Mouse (Mus musculus): ENCODE measurements around the gene Ccl24.
A peak's percentile ranks its signal among the peaks of the same experiment; 100 is the strongest.

Gene Ccl24

GRCm38 (mm10) chr5:135544865-135545797 is 27.7 kb downstream of the Ccl24 start, which contains the start of gene Hip1:
Gene Hip1, minus strand, starts transcription at chr5:135545120.
- peak; percentile 88 for DNase-seq (ENCODE audit: low spot score)

- DNase-seq (ENCODE audit: low spot score) = no peak
Observed at GRCm38 (mm10) chr5:135544032-135544558, 28.8 kb downstream of the Ccl24 start.

- DNase-seq (ENCODE audit: low spot score) = no peak
Observed at GRCm38 (mm10) chr5:135537794-135538214, 35.0 kb downstream of the Ccl24 start.

GRCm38 (mm10) chr5:135537326-135537725 is 35.5 kb downstream of the Ccl24 start:
- DNase-seq (ENCODE audit: low spot score) = no peak

GRCm38 (mm10) chr5:135535867-135536266 is 37.0 kb downstream of the Ccl24 start:
- DNase-seq (ENCODE audit: low spot score) = no peak

- no peak for DNase-seq (ENCODE audit: low spot score)
Observed at GRCm38 (mm10) chr5:135533431-135533830, 39.4 kb downstream of the Ccl24 start.

- no peak for DNase-seq (ENCODE audit: low spot score)
Observed at GRCm38 (mm10) chr5:135531306-135531845, 41.5 kb downstream of the Ccl24 start.

- no peak for DNase-seq (ENCODE audit: low spot score)
Observed at GRCm38 (mm10) chr5:135529964-135530363, 42.9 kb downstream of the Ccl24 start.

GRCm38 (mm10) chr5:135529310-135529709 is 43.5 kb downstream of the Ccl24 start:
- DNase-seq (ENCODE audit: low spot score) = no peak

GRCm38 (mm10) chr5:135527986-135528385 is 44.9 kb downstream of the Ccl24 start:
- no peak for DNase-seq (ENCODE audit: low spot score)

GRCm38 (mm10) chr5:135524660-135525560 is 47.9 kb downstream of the Ccl24 start:
- DNase-seq (ENCODE audit: low spot score) = no peak

GRCm38 (mm10) chr5:135524087-135524486 is 48.8 kb downstream of the Ccl24 start:
- DNase-seq (ENCODE audit: low spot score) = no peak

GRCm38 (mm10) chr5:135522111-135522722 is 50.6 kb downstream of the Ccl24 start:
- no peak for DNase-seq (ENCODE audit: low spot score)

All from urinary bladder, postnatal 10 days (tissue).